Mouse (Mus musculus): Measurements from ENCODE around the gene Siae.

Gene Siae

DNA sequence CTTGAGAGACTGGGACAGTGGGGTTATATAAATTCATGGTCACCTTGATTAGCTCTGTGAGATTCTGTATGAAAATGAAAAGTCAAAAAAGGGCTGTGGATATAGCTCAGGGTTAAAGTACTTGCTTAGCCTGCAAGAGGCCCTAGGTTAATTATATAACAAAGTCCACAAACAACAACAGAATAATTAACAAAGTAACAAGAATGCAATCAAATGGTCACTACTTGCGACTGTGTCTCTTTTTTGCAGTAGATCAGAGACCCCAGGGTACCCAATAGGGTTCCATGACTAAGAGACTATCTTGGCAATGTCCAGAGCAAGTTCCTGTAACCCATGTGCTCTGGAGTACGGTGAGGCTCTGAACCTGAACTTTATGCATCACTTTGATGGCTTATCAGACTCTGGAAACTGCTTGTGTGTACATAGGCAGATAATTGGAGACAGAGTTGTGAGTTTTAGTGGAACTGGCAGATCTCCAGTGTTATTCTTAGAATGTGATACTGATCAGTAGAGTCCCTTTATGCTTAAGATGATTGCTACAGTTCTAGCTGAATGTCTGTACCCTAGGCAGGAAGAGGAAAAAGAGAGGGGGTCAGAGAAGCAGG, 13.8 kb downstream of the Siae start:
- no peak for DNase-seq (ENCODE audit: low spot score in 2 of 2)

- peak in 1 of 2 experiments; percentile 44 for DNase-seq (ENCODE audit: low spot score in 2 of 2)
Observed at GRCm38 (mm10) chr9:37572204-37572876, 16.8 kb downstream of the Siae start.

DNA sequence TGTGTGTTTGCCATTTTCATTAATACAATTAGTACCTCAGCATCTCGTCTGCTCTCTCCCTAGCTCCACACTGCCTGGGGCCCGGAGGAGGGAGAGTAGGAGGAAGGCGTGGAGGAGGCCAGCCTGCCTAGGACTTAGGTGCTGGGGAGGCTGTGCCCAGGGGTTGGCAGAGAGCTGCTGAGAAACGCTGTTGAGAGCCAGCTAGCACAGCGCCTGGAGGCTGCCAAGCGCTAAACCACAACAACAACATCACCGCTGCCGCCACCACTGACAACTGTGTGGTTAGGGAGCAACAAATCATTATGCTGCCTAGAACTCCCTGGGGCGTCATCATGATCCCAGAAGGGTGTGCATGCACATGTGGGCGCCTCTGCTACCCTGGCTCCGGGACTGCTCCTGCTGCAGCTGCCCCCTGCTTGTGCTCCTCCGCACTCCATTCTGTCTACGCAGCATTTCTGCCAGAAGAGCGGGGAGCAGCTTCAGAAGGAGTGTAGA, 21.0 kb downstream of the Siae start:
- DNase-seq (ENCODE audit: low spot score in 2 of 2), result peak; percentile 52 to 64

GRCm38 (mm10) chr9:37583594-37583993, 28.1 kb downstream of the Siae start:
- no peak for DNase-seq (ENCODE audit: low spot score in 2 of 2)

DNA sequence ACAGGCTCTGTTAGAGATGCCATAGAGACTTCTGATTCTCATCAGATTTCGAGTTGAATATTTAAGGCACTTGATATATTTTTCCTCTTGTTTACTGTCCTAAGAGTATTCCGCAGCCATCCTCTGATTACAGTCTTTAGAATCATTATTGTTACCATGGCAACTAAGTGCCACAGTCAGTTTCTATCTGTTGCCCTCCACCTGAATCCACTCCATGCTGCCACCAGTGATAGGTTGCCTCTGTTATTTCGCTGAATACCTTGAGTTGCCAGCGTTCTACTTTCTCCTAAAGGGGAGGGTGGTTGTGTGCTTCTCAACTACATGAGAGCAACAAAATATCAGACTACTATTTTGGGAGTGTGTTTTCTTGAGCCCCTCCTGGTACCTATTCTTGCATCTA, 31.2 kb downstream of the Siae start:
- no peak for DNase-seq (ENCODE audit: low spot score in 2 of 2)

GRCm38 (mm10) chr9:37590381-37590780, 34.9 kb downstream of the Siae start:
- no peak for DNase-seq (ENCODE audit: low spot score in 2 of 2)

- no peak for DNase-seq (ENCODE audit: low spot score in 2 of 2)
Observed at GRCm38 (mm10) chr9:37592025-37592424, 36.5 kb downstream of the Siae start.

DNA sequence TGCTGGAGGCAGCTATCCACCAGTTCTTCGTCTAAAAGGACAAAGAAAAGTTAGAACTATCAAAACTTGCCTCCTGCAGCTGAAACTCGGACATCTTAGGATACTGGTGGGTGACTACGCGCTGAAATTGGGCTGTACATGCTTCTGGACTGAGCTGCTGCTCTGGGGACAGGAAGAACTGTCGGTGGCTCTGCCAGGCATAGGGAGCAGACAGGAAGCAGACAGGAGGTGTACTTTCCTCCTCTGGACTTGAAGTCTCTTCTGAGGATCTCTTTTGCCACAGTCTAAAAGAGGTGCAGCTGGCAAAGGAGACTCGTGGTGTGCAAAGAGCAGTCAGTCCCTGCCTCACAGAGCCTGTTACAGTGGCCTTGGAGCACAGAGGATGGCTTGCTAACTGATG, 37.1 kb downstream of the Siae start:
- no peak for DNase-seq (ENCODE audit: low spot score in 2 of 2)

DNA sequence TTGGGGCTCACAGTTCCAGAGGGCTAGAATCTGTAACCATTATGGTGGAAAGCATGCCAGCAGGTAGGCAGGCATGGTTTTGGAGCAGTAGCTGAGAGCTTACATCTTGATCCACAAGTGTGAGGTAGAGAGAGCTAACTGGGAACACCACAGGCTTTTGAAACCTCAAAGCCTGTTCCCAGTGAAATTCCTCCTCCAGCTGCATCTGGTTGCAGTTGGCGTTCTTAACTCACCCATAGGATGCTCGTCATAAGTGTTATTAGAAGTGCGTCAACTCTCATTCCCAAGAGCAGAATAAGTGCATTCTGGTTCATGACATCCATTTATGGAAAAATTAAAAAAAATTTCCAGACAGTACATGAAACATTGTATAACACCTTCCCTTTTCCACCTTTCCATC, 38.2 kb downstream of the Siae start:
- no peak for DNase-seq (ENCODE audit: low spot score in 2 of 2)

DNA sequence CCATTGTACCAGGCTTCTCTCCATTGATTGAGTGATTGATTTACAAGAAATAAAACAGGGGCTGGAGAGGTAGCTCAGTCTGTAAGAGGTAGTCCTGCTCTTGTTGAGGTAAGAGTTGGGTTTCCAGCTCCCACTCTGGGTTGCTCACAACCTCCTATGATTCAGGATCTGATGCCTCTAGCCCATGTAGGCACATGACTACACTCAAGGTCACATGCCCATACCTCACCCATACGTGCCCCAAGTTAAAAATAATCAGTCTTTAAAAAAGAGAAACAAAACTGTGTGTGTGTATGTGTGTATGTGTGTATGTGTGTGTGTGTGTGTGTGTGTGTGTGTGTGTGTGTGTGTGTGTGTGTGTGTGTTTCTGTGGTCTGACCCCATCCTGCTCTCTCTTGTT, 40.1 kb downstream of the Siae start:
- DNase-seq (ENCODE audit: low spot score in 2 of 2), result no peak

GRCm38 (mm10) chr9:37598637-37599036, 43.1 kb downstream of the Siae start:
- no peak for DNase-seq (ENCODE audit: low spot score in 2 of 2)

GRCm38 (mm10) chr9:37600538-37601205, 45.2 kb downstream of the Siae start:
- no peak for DNase-seq (ENCODE audit: low spot score in 2 of 2)

- DNase-seq (ENCODE audit: low spot score in 2 of 2), result no peak
Observed at GRCm38 (mm10) chr9:37605089-37605488, 49.6 kb downstream of the Siae start.

DNA sequence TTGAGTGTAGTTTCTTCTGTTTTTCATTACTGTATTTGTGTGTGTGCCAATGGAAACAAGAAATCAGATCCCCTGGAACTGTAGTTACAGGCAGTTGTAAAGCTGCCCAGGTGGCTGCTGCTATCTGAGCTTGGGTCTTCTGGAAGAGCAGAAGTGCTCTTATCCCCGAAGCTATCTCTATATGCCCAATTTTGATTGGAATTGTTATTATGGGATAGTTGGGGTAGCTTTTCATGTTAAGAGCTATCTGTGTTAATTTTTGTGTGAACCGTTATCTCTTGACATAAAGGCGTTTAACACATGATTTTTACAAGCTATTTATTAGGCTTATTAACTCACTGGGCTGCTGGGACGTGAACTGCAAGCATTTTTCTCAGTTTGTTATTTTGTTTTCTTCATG, 54.1 kb downstream of the Siae start:
- DNase-seq (ENCODE audit: low spot score in 2 of 2), result no peak

GRCm38 (mm10) chr9:37613182-37613910, 57.8 kb downstream of the Siae start, which contains the start of gene Spa17:
Spa17 (minus strand) TSS chr9:37613722.
- DNase-seq (ENCODE audit: low spot score in 2 of 2), result peak; percentile 92 to 93

DNA sequence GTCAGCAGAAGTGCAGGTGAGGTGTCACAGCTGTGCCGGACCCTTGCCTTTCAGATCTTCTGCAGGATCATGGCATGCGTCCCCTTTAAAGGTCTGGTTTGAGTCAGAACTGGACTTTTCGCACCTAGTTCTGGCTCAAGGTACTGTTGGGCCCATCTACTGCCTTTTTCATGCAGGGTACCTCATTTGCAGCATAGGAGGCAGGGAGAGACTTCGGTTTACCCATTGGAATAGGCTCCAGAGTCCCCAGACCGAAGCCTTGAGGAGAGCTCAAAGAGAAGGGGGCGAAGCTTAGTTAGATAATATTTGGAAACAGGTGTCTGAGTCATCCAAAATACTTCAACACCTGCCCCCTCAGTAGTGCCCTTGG, 58.4 kb downstream of the Siae start:
- no peak for DNase-seq (ENCODE audit: low spot score in 2 of 2)

- DNase-seq (ENCODE audit: low spot score in 2 of 2), result no peak
Observed at GRCm38 (mm10) chr9:37614316-37614715, 58.8 kb downstream of the Siae start.

GRCm38 (mm10) chr9:37615220-37615619, 59.7 kb downstream of the Siae start:
- no peak for DNase-seq (ENCODE audit: low spot score in 2 of 2)

GRCm38 (mm10) chr9:37616770-37617169, 61.3 kb downstream of the Siae start:
- no peak for DNase-seq (ENCODE audit: low spot score in 2 of 2)

DNA sequence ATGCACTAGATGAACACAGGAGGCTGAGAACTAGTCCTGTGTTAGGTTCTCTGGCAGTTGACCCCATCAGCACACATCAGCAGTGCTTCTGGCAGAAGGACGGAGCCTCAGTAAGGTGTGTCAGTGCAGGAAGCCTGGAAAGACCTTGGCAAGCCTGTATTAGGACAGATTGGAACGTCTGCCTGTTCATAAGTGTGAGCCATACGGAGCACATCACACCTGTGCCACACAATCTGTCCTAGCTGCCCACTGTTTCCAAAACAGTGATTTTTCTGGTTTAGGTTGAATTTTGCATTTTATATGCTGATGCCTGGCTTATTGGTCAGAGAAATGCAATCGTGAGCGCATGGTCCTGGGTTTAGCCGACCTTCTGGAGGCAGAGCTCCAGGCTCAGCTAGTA, 65.8 kb downstream of the Siae start:
- DNase-seq (ENCODE audit: low spot score in 2 of 2), result peak in 1 of 2 experiments; percentile 54

GRCm38 (mm10) chr9:37623981-37624380, 68.5 kb downstream of the Siae start:
- peak in 1 of 2 experiments; percentile 49 for DNase-seq (ENCODE audit: low spot score in 2 of 2)

DNA sequence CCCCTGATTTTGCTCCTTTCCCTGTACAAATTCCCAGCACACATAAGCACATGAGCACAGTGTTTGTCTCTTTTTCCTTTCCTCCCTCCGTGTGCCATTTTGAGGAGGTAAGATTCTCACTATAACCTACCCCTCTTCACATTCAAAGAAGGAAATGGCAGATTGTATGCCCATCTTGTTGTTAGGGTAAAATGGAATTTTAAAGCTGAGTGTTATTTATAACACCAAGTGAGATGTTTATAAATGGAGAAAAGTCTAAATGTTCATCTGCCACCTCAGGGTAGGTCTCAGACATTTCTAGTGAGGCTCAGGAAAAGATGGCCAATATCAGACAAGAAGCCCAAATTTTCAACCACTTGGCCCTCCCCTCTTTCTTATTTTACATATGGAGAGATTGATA, 69.0 kb downstream of the Siae start:
- DNase-seq (ENCODE audit: low spot score in 2 of 2), result no peak

All from right cerebral cortex, postnatal 10 days (tissue).